Mouse (Mus musculus): Measurements from ENCODE around the gene Fosl1. TPM values are rescaled to one million over a fixed set of nuclear protein-coding genes. Genes with fewer than 3 reads are reported as not detected.

Fosl1 gene
- polyA plus RNA-seq, 1 experiment from 2014 or later, result not detected

Other genes starting within 250 kb of the Fosl1 start
- gene Pacs1, start 174.4 kb upstream of the Fosl1 start, polyA plus RNA-seq (2018), result 14.8 to 16.9 TPM (median 16.9 TPM) in 3 replicates
- 131 to 171 TPM (median 133 TPM) in 3 replicates for gene Sf3b2, start 152.1 kb upstream of the Fosl1 start, polyA plus RNA-seq (2018)
- gene Gal3st3, start 149.2 kb upstream of the Fosl1 start, polyA plus RNA-seq (2018), result not detected in 3 replicates
- not detected in 3 replicates for gene Catsper1, start 111.8 kb upstream of the Fosl1 start, polyA plus RNA-seq (2018)
- gene Cst6, start 98.0 kb upstream of the Fosl1 start, polyA plus RNA-seq (2018), result 0.05 to 0.27 TPM in 2 of 3 replicates, not detected in the other
- 12.7 to 36.5 TPM (median 17.7 TPM) in 3 replicates for gene Eif1ad, start 80.8 kb upstream of the Fosl1 start, polyA plus RNA-seq (2018)
- gene Banf1, start 80.4 kb upstream of the Fosl1 start, polyA plus RNA-seq (2018), result 43.3 to 113 TPM (median 54.5 TPM) in 3 replicates
- gene Sart1, start 58.8 kb upstream of the Fosl1 start, polyA plus RNA-seq (2018), result 31.4 to 48.9 TPM (median 32.4 TPM) in 3 replicates
- gene Tsga10ip, start 45.0 kb upstream of the Fosl1 start, polyA plus RNA-seq (2018), result not detected in 3 replicates
- 147 to 170 TPM (median 156 TPM) in 3 replicates for gene Drap1, start 22.6 kb upstream of the Fosl1 start, polyA plus RNA-seq (2018)
- 28.7 to 55.4 TPM (median 29.9 TPM) in 3 replicates for gene AI837181, start 22.4 kb upstream of the Fosl1 start, polyA plus RNA-seq (2018)
- gene Ccdc85b, start 10.3 kb downstream of the Fosl1 start, polyA plus RNA-seq (2018), result 0.80 to 3.3 TPM (median 2.9 TPM) in 3 replicates
- 40.2 to 58.1 TPM (median 52.2 TPM) in 3 replicates for gene Fibp, start 13.1 kb downstream of the Fosl1 start, polyA plus RNA-seq (2018)
- gene Ctsw, start 21.0 kb downstream of the Fosl1 start, polyA plus RNA-seq (2018), result 0.24 to 0.53 TPM in 2 of 3 replicates, not detected in the other
- gene Efemp2, start 26.4 kb downstream of the Fosl1 start, polyA plus RNA-seq (2018), result 4.6 to 7.5 TPM (median 6.8 TPM) in 3 replicates
- 6.4 to 14.5 TPM (median 10.8 TPM) in 3 replicates for gene Mus81, start 40.9 kb downstream of the Fosl1 start, polyA plus RNA-seq (2018)
- gene Cfl1, start 42.9 kb downstream of the Fosl1 start, polyA plus RNA-seq (2018), result 1,230 to 2,008 TPM (median 1,377 TPM) in 3 replicates
- 0.34 to 1.6 TPM (median 0.91 TPM) in 3 replicates for gene 1700020D05Rik, start 56.2 kb downstream of the Fosl1 start, polyA plus RNA-seq (2018)
- 5.5 to 23.0 TPM (median 11.7 TPM) in 3 replicates for gene Snx32, start 63.0 kb downstream of the Fosl1 start, polyA plus RNA-seq (2018)
- 0.11 TPM in 1 of 3 replicates, not detected in the others for gene Ovol1, start 113.1 kb downstream of the Fosl1 start, polyA plus RNA-seq (2018)
- 10.0 to 20.3 TPM (median 16.8 TPM) in 3 replicates for gene Ap5b1, start 120.5 kb downstream of the Fosl1 start, polyA plus RNA-seq (2018)
- 11.6 to 23.4 TPM (median 21.6 TPM) in 3 replicates for gene Rnaseh2c, start 154.3 kb downstream of the Fosl1 start, polyA plus RNA-seq (2018)
- gene Kat5, start 162.7 kb downstream of the Fosl1 start, polyA plus RNA-seq (2018), result 35.4 to 54.4 TPM (median 47.1 TPM) in 3 replicates
- gene Rela, start 189.9 kb downstream of the Fosl1 start, polyA plus RNA-seq (2018), result 48.3 to 268 TPM (median 62.4 TPM) in 3 replicates
- gene Sipa1, start 216.2 kb downstream of the Fosl1 start, polyA plus RNA-seq (2018), result 29.5 to 49.9 TPM (median 44.1 TPM) in 3 replicates
- 29.4 to 53.8 TPM (median 31.8 TPM) in 3 replicates for gene Map3k11, start 241.2 kb downstream of the Fosl1 start, polyA plus RNA-seq (2018)
- 16.4 to 37.7 TPM (median 26.8 TPM) in 3 replicates for gene Pcnx3, start 241.4 kb downstream of the Fosl1 start, polyA plus RNA-seq (2018)

All from macrophage (primary cell).